Mouse (Mus musculus) right cerebral cortex, postnatal 14 days (tissue): ENCODE measurements at regions not wholly inside any gene's neighbourhood (a gene's known extent, or its start where the extent isn't known, plus 50 kb on each side); places are given as distances from the start of the nearest gene placed in this dataset.
"Not testable (repeated sequence)": the region's sequence is repeated elsewhere in the genome, so short reads cannot be mapped to it uniquely, and the experiment has no call there.

Source experiments
- DNase-seq: peaks from one replicate; pipeline ENCODE4 v3.0.0; 2022

- no peak for DNase-seq
These were observed 442.7 kb upstream of the Tbl1xr1 start for GRCm38 (mm10) chr3:21633600-21634221.

- no peak for DNase-seq
These were observed 441.7 kb upstream of the Tbl1xr1 start for GRCm38 (mm10) chr3:21634675-21635204.

GRCm38 (mm10) chr3:21638886-21639285 is 437.6 kb upstream of the Tbl1xr1 start:
- no peak for DNase-seq

GRCm38 (mm10) chr3:21639576-21639975 is 436.9 kb upstream of the Tbl1xr1 start:
- DNase-seq, result no peak

GRCm38 (mm10) chr3:21644086-21644485 is 432.4 kb upstream of the Tbl1xr1 start:
- no peak for DNase-seq

GRCm38 (mm10) chr3:21645268-21645667 is 431.2 kb upstream of the Tbl1xr1 start:
- no peak for DNase-seq

GRCm38 (mm10) chr3:21649885-21650469 is 426.5 kb upstream of the Tbl1xr1 start:
- no peak for DNase-seq

- no peak for DNase-seq
These were observed 421.2 kb upstream of the Tbl1xr1 start for GRCm38 (mm10) chr3:21655301-21655700.

GRCm38 (mm10) chr3:21667349-21668143 is 408.9 kb upstream of the Tbl1xr1 start:
- no peak for DNase-seq

GRCm38 (mm10) chr3:21671885-21672284 is 404.6 kb upstream of the Tbl1xr1 start:
- DNase-seq, result no peak

GRCm38 (mm10) chr3:21672492-21672891 is 404.0 kb upstream of the Tbl1xr1 start:
- no peak for DNase-seq

GRCm38 (mm10) chr3:21673466-21673865 is 403.0 kb upstream of the Tbl1xr1 start:
- DNase-seq, result no peak

- no peak for DNase-seq
These were observed 398.2 kb upstream of the Tbl1xr1 start for GRCm38 (mm10) chr3:21678265-21678664.

- no peak for DNase-seq
These were observed 397.7 kb upstream of the Tbl1xr1 start for GRCm38 (mm10) chr3:21678734-21679133.

- DNase-seq, result not testable (repeated sequence)
These were observed 378.3 kb upstream of the Tbl1xr1 start for GRCm38 (mm10) chr3:21697980-21698672.

GRCm38 (mm10) chr3:21699526-21699925 is 376.9 kb upstream of the Tbl1xr1 start:
- DNase-seq, result no peak

GRCm38 (mm10) chr3:21700326-21700725 is 376.1 kb upstream of the Tbl1xr1 start:
- no peak for DNase-seq

GRCm38 (mm10) chr3:21726747-21727505 is 349.5 kb upstream of the Tbl1xr1 start:
- no peak for DNase-seq

GRCm38 (mm10) chr3:21728019-21728418 is 348.4 kb upstream of the Tbl1xr1 start:
- DNase-seq, result no peak

GRCm38 (mm10) chr3:21729328-21729727 is 347.1 kb upstream of the Tbl1xr1 start:
- no peak for DNase-seq

- DNase-seq, result not testable (repeated sequence)
These were observed 340.8 kb upstream of the Tbl1xr1 start for GRCm38 (mm10) chr3:21735688-21736087.

GRCm38 (mm10) chr3:21739720-21740119 is 336.7 kb upstream of the Tbl1xr1 start:
- DNase-seq, result no peak
